Mouse (Mus musculus): ENCODE data around the gene Mgll. TPM values are rescaled to one million over a fixed set of nuclear protein-coding genes. Genes with fewer than 3 reads are reported as not detected.

The Mgll gene
- polyA plus RNA-seq, 1 experiment from 2014 or later = 29.9 TPM

DNA sequence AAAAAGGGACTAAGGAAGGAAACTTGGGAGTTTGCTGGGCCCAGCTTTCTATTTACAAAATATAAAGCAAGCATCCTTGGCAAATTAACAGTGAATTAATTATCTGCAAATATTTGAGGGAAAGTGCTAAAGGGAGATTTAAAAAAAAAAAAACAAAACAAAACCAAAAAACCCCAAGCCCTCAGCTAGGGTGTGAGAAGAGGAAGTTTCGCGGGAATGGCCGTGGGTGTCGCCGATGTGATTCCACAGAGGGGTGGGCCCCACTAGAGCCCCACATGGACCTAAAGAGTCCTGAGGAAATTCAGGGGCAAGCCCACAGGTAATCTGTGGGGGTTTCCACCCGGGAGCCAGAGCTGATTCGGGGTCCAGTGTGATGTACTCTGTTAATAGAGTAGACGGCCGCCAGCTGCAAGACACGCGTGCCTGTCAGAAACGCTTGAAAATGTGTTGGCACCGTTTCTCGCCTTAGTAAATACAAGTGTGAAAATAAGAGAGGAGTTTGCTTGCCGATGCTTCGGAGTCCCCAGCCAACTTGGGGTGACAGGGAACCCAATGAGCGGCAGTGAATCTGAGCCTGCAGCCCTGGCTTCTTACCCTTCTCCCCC is 46.2 kb downstream of the Mgll start:
- 82% methylated on average over 17 of the region's 17 CpGs for WGBS
- H3K4me3 ChIP-seq (ENCODE audit: low read length) = no peak overlapping the region

GRCm38 (mm10) chr6:88770981-88771380 is 46.8 kb downstream of the Mgll start:
- H3K4me3 ChIP-seq (ENCODE audit: low read length) = no peak overlapping the region
- H3K4me1 ChIP-seq (ENCODE audit: control insufficient read depth, insufficient read depth, low read length) = peaks cover 20% of the 10 kb centered on the region
- H3K9me3 ChIP-seq (ENCODE audit: control insufficient read depth, low read length) = no peaks in the 10 kb centered on the region
- H3K27ac ChIP-seq (ENCODE audit: low read depth, low read length) = no peak overlapping the region
- WGBS = 91% methylated on average over 5 of the region's 5 CpGs
- no peak overlapping the region for H3K9ac ChIP-seq (ENCODE audit: low read depth, low read length)
- H3K27me3 ChIP-seq (ENCODE audit: control insufficient read depth, insufficient read depth, low read length) = no peaks in the 10 kb centered on the region
- ATAC-seq (ENCODE audit: low FRiP score, low TSS enrichment) = no peak
- H3K36me3 ChIP-seq (ENCODE audit: control insufficient read depth, insufficient read depth, low read length) = no peaks in the 10 kb centered on the region
- H3K4me2 ChIP-seq (replicated peaks; ENCODE audit: low read depth, low read length) = no peak overlapping the region

More for the DNA sequence above, 46.2 kb downstream of the Mgll start:
- Histone ChIP-seq H3K27ac (ENCODE audit: low read depth, low read length) (no peak overlapping the region), H3K27me3 (ENCODE audit: control insufficient read depth, insufficient read depth, low read length) (no peaks in the 10 kb centered on the region), H3K4me2 (replicated peaks; ENCODE audit: low read depth, low read length) (no peak overlapping the region), H3K4me1 (ENCODE audit: control insufficient read depth, insufficient read depth, low read length) (peaks cover 16% of the 10 kb centered on the region; the same call in 1 of the 2 replicates), H3K36me3 (ENCODE audit: control insufficient read depth, insufficient read depth, low read length) (no peaks in the 10 kb centered on the region), H3K9ac (ENCODE audit: low read depth, low read length) (no peak overlapping the region), H3K9me3 (ENCODE audit: control insufficient read depth, low read length) (no peaks in the 10 kb centered on the region)
- ATAC-seq (ENCODE audit: low FRiP score, low TSS enrichment) = no peak

GRCm38 (mm10) chr6:88772041-88772440 is 47.8 kb downstream of the Mgll start:
- Histone ChIP-seq H3K4me2 (replicated peaks; ENCODE audit: low read depth, low read length) (no peak overlapping the region), H3K9me3 (ENCODE audit: control insufficient read depth, low read length) (no peaks in the 10 kb centered on the region), H3K36me3 (ENCODE audit: control insufficient read depth, insufficient read depth, low read length) (no peaks in the 10 kb centered on the region), H3K4me3 (ENCODE audit: low read length) (no peak overlapping the region), H3K4me1 (ENCODE audit: control insufficient read depth, insufficient read depth, low read length) (peaks cover 28% of the 10 kb centered on the region), H3K27ac (ENCODE audit: low read depth, low read length) (no peak overlapping the region), H3K9ac (ENCODE audit: low read depth, low read length) (no peak overlapping the region), H3K27me3 (ENCODE audit: control insufficient read depth, insufficient read depth, low read length) (no peaks in the 10 kb centered on the region)
- no peak for ATAC-seq (ENCODE audit: low FRiP score, low TSS enrichment)
- WGBS = 64% methylated on average over 13 of the region's 13 CpGs

- Histone ChIP-seq H3K4me2 (replicated peaks; ENCODE audit: low read depth, low read length) (no peak overlapping the region), H3K9ac (ENCODE audit: low read depth, low read length) (no peak overlapping the region), H3K9me3 (ENCODE audit: control insufficient read depth, low read length) (no peaks in the 10 kb centered on the region), H3K4me3 (ENCODE audit: low read length) (no peak overlapping the region), H3K4me1 (ENCODE audit: control insufficient read depth, insufficient read depth, low read length) (peaks cover 39% of the 10 kb centered on the region), H3K27me3 (ENCODE audit: control insufficient read depth, insufficient read depth, low read length) (no peaks in the 10 kb centered on the region), H3K27ac (ENCODE audit: low read depth, low read length) (no peak overlapping the region), H3K36me3 (ENCODE audit: control insufficient read depth, insufficient read depth, low read length) (no peaks in the 10 kb centered on the region)
- WGBS = 31% methylated on average over 9 of the region's 9 CpGs
- ATAC-seq (ENCODE audit: low FRiP score, low TSS enrichment) = no peak
Measured at GRCm38 (mm10) chr6:88774055-88774454, 49.8 kb downstream of the Mgll start.

GRCm38 (mm10) chr6:88775267-88775666 is 51.1 kb downstream of the Mgll start:
- 77% methylated on average over 13 of the region's 14 CpGs for WGBS

GRCm38 (mm10) chr6:88776336-88776923 is 52.2 kb downstream of the Mgll start:
- H3K4me1 ChIP-seq (ENCODE audit: control insufficient read depth, insufficient read depth, low read length) = peaks cover 39% of the 10 kb centered on the region
- H3K9me3 ChIP-seq (ENCODE audit: control insufficient read depth, low read length) = no peaks in the 10 kb centered on the region
- H3K4me2 ChIP-seq (replicated peaks; ENCODE audit: low read depth, low read length) = no peak overlapping the region
- 56% methylated on average over 13 of the region's 13 CpGs for WGBS
- H3K27ac ChIP-seq (ENCODE audit: low read depth, low read length) = peak overlapping the region; percentile 37; the same call in 1 of the 2 replicates
- H3K36me3 ChIP-seq (ENCODE audit: control insufficient read depth, insufficient read depth, low read length) = no peaks in the 10 kb centered on the region
- no peak overlapping the region for H3K9ac ChIP-seq (ENCODE audit: low read depth, low read length)
- no peak overlapping the region for H3K4me3 ChIP-seq (ENCODE audit: low read length)
- peak; percentile 37; the same call in 1 of the 2 replicates for ATAC-seq (ENCODE audit: low FRiP score, low TSS enrichment)
- no peaks in the 10 kb centered on the region for H3K27me3 ChIP-seq (ENCODE audit: control insufficient read depth, insufficient read depth, low read length)

More at GRCm38 (mm10) chr6:88775267-88775666, 51.1 kb downstream of the Mgll start:
- no peak overlapping the region for H3K9ac ChIP-seq (ENCODE audit: low read depth, low read length)
- no peaks in the 10 kb centered on the region for H3K36me3 ChIP-seq (ENCODE audit: control insufficient read depth, insufficient read depth, low read length)
- H3K4me1 ChIP-seq (ENCODE audit: control insufficient read depth, insufficient read depth, low read length) = peaks cover 39% of the 10 kb centered on the region
- no peak overlapping the region for H3K4me2 ChIP-seq (replicated peaks; ENCODE audit: low read depth, low read length)
- no peak overlapping the region for H3K27ac ChIP-seq (ENCODE audit: low read depth, low read length)
- no peaks in the 10 kb centered on the region for H3K27me3 ChIP-seq (ENCODE audit: control insufficient read depth, insufficient read depth, low read length)
- ATAC-seq (ENCODE audit: low FRiP score, low TSS enrichment) = no peak
- no peak overlapping the region for H3K4me3 ChIP-seq (ENCODE audit: low read length)
- no peaks in the 10 kb centered on the region for H3K9me3 ChIP-seq (ENCODE audit: control insufficient read depth, low read length)

DNA sequence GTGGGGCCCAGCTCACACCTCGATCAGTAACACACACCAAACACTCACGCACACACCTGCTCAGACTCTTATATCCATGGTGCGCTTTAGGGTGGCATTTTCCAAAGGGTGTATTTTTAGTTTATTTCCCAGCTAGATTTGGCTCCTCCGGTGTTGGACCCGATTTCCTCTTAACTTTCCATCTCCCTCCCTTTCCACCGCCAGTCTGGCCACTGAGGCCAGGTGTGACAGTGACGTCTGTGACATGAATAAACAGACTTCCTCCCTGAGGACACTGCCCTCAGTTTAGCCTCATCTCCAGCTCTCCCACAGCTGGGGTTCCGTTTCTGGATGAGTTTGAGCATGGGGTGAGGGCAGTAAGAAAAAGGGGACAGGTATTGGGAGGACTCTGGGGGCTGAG is 52.8 kb downstream of the Mgll start:
- Histone ChIP-seq H3K9ac (ENCODE audit: low read depth, low read length) (no peak overlapping the region), H3K9me3 (ENCODE audit: control insufficient read depth, low read length) (no peaks in the 10 kb centered on the region), H3K4me3 (ENCODE audit: low read length) (no peak overlapping the region), H3K4me2 (replicated peaks; ENCODE audit: low read depth, low read length) (no peak overlapping the region), H3K27me3 (ENCODE audit: control insufficient read depth, insufficient read depth, low read length) (no peaks in the 10 kb centered on the region), H3K36me3 (ENCODE audit: control insufficient read depth, insufficient read depth, low read length) (no peaks in the 10 kb centered on the region), H3K4me1 (ENCODE audit: control insufficient read depth, insufficient read depth, low read length) (peaks cover 39% of the 10 kb centered on the region), H3K27ac (ENCODE audit: low read depth, low read length) (peak overlapping the region; percentile 37; the same call in 1 of the 2 replicates)
- 0 out of 2 replicates have a peak, but pooled peaks have one; percentile 8 for ATAC-seq (ENCODE audit: low FRiP score, low TSS enrichment)
- 52% methylated on average over 8 of the region's 8 CpGs for WGBS

DNA sequence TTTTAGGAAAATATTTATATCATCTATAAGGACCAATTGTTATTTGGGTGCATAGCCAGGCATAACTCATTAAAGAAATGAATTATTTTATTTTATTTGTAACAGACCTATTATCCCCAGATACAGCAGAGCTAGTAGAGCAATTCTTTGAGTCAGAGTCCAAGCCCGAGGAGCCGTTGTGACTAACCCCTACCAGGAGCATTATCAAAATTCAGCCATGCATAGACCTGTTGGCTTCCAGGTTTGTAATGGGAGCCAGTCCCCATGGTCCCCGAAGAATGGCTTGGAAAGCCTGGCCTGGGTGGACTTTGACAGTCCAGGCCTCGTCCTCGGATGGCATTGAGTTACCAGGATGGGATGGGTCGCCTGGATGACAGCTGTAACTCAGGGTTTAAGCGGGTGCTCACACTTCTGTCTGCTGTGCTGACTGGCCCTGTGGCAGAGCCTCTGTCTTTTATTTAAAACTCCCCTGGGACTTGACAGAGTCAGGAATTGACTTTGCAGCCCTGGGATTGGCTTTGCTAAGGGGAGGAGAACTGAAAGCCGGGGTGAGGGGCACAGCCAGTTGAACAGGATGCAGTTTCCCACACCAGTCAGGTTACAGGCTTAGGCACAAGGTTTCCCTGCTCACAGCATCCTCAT is 54.0 kb downstream of the Mgll start:
- ATAC-seq (ENCODE audit: low FRiP score, low TSS enrichment) = peak; percentile 30; the same call in 1 of the 2 replicates
- H3K4me2 ChIP-seq (replicated peaks; ENCODE audit: low read depth, low read length) = no peak overlapping the region
- H3K9ac ChIP-seq (ENCODE audit: low read depth, low read length) = no peak overlapping the region
- H3K4me3 ChIP-seq (ENCODE audit: low read length) = no peak overlapping the region
- no peaks in the 10 kb centered on the region for H3K27me3 ChIP-seq (ENCODE audit: control insufficient read depth, insufficient read depth, low read length)
- H3K9me3 ChIP-seq (ENCODE audit: control insufficient read depth, low read length) = no peaks in the 10 kb centered on the region
- no peak overlapping the region for H3K27ac ChIP-seq (ENCODE audit: low read depth, low read length)
- no peaks in the 10 kb centered on the region for H3K36me3 ChIP-seq (ENCODE audit: control insufficient read depth, insufficient read depth, low read length)
- H3K4me1 ChIP-seq (ENCODE audit: control insufficient read depth, insufficient read depth, low read length) = peaks cover 39% of the 10 kb centered on the region
- 19% methylated on average over 8 of the region's 8 CpGs for WGBS

DNA sequence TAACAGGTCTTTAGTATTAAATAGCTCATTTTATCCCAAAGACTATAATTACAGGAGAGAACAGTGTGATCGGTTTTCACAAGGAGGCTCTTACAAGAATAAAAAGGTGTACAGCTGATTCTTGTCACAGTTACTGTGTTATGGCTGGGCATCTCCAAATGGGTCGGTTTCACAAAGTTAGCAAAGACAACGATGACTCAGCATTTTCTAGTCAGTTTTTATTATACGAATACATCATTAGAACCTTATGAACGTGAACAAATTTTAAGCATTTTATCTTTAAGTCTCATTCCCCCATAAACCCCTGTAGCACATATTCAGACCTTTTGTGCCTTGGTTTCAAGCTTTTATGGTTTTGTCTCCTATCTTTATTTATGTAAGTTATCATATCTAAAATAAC is 55.5 kb downstream of the Mgll start:
- Histone ChIP-seq H3K27ac (ENCODE audit: low read depth, low read length) (no peak overlapping the region), H3K4me3 (ENCODE audit: low read length) (no peak overlapping the region), H3K36me3 (ENCODE audit: control insufficient read depth, insufficient read depth, low read length) (no peaks in the 10 kb centered on the region), H3K9me3 (ENCODE audit: control insufficient read depth, low read length) (no peaks in the 10 kb centered on the region), H3K4me2 (replicated peaks; ENCODE audit: low read depth, low read length) (no peak overlapping the region), H3K27me3 (ENCODE audit: control insufficient read depth, insufficient read depth, low read length) (no peaks in the 10 kb centered on the region), H3K4me1 (ENCODE audit: control insufficient read depth, insufficient read depth, low read length) (peaks cover 36% of the 10 kb centered on the region), H3K9ac (ENCODE audit: low read depth, low read length) (no peak overlapping the region)
- 52% methylated on average over 5 of the region's 5 CpGs for WGBS
- ATAC-seq (ENCODE audit: low FRiP score, low TSS enrichment) = no peak
